Mouse (Mus musculus) c-Kit-positive CD71-positive TER-119-negative erythroid progenitor cells, embryonic 14.5 days (primary cell): Measurements from ENCODE around the gene Rpl5.

Experiments
- DNase-seq: peaks from one replicate; pipeline ENCODE4 v3.0.0-alpha.2; 2013; ENCODE audit warnings: low read depth

The Rpl5 gene

DNA sequence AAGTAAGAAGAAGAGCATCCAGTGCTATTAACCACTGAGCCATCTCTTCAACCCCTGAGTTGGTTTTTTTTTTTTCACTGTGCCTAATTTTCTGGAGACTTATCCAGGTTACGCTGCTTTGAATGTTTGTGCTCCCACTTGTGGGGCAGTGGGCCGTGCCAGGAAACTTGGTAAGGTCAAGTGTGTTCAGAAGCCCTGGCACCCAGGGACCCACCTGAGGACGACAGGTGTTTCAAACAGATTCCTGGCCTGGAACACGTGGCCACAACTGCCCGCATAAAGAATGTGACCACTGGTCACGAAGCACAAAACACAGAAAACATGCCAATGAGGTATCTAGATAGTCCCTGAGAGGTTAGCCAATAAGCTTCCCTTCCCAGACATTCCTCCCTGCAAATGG lies 43.2 kb downstream of the Rpl5 start:
- no peak for DNase-seq

DNA sequence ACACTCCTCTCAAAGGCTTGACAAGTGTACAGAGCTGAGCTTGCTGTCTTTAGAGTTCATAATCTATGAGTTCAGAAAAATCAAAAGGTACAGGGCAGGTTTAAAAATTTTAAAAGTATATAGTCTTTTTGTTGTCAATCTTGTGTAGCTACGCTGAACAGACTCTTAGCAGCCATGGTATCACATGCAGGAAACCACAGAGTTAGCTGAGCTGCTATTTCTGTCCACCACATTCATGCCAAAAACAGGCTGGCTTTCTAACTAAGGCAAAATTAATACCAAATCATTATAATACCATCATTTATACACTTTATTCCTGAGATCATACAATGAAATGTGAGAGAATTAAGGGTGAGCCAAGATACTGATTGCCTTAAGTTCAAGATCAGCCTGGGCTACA lies 46.2 kb downstream of the Rpl5 start:
- DNase-seq: no peak

DNA sequence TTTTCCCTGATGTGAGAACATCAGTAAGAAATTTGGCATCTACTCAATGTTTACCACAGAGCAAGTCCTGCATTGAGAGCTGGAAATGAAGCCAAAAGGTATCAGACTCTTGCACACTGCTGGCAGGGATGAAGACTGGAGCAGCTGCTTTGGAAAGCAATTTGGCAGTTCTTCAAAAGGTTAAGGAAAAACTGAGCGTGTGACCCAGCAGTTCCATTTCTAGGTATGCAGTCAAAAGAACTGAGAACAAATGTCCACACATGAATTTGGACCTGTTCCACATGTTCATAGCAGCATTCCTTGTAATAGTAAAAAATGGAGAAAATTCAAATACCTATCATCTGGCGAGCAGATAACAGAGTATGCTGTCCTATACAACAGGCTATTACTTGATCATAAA lies 47.2 kb downstream of the Rpl5 start:
- DNase-seq: no peak

DNA sequence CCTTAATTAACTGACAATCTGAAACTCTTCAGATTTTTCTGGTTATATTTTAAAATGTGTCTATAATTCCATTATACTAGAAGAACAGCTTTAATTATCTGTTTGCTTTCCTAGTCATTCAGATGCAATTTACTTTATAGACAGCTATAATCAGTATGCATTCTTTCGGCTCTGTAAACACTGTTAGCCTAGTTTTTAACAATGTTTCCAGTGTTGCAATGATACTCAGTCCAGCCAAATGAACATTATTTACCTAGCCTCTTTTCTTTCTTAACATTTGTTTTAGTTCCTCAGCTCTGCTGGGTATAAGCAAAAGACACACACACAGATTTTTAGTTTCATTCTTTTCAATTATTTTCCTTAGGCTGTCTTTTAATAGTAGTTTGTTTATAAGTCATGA lies 48.6 kb downstream of the Rpl5 start:
- no peak for DNase-seq

DNA sequence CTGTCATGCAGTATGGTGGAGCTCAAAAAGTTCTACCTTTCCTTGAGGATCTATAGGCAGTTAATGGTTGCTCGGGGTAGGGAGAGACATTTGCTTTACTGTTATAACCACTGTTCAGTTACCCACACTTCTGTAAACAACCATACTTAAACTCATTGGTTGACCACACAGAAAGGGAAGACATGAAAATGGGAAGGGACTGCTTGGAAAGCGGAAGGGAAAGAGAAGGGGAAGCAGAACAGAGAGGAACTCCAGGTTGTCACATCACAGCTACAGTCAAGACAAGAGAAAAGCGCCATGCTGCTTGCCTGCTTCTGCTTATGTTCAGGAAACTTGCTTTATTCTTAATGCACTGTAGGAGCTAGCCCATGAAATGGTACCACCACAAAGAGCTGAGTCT lies 49.3 kb downstream of the Rpl5 start:
- DNase-seq: no peak

DNA sequence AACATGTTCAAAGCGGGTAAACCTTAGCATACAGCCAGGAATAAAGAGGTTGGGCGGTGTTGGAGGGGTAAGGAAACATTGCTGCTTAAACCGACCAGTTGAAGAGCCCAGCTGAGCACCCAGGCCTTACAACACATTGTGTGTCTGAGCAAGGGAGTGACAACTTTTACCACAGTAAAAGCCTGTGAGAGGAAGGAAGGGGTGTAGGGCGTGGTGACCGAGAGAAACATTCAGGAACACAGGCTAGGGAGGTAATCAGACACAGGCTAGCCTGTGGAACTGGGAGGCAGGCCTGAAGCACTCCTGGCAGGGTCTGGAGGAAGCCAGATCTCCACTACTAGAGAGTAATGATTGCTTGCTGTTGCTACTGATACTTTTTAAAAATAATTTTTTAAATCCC lies 50.3 kb downstream of the Rpl5 start:
- no peak for DNase-seq
